Comparison of ENCODE assay signal across 28 mouse cellular contexts in the genomic region with DNA sequence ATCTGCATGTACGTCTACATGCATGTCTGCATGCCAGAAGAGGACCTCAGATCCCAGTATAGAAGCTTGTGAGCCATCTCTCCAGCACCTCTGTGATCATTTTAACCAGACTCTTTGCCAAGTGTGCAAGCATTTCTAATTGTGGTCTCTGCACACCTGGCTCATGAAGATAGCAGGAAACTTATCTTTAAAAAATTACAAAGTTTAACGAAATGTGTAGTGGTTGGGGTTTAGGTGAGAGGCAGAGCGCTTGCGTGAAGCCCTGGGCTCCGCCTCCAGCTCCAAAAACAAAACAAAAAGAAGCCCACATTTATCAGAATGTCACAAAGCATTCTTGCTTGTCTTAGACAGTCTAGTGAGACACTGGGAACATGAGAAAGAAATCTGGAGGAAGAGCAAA.
DNase-seq lines count a peak whose midpoint lies in the region; ATAC-seq lines count a peak whose summit lies in the region.
"Had no signal": no experiment of that assay in that cellular context is flagged by ENCODE, and none has a peak within 500 bp of the region (broad histone marks: within the 10 kb centered on the region; RNA-seq: fewer than 3 reads in every experiment).

No protein-coding gene starts in this region.

- H3K4me1 ChIP-seq in midbrain, embryonic 11.5 days (ENCODE audit: control insufficient read depth, insufficient read depth, low read length): peaks cover 8% of the 10 kb centered on the region; the same call in 1 of the 2 replicates
- H3K4me1 ChIP-seq in midbrain, embryonic 15.5 days: peaks cover 5% of the 10 kb centered on the region
- H3K4me1 ChIP-seq: embryonic facial prominence, embryonic 15.5 days; heart, embryonic 15.5 days had no signal

- H3K9ac ChIP-seq in midbrain, embryonic 11.5 days (ENCODE audit: low read length): no peak overlapping the region
- no peak overlapping the region for H3K9ac ChIP-seq in midbrain, embryonic 15.5 days
- H3K9ac ChIP-seq: embryonic facial prominence, embryonic 12.5 days; embryonic facial prominence, embryonic 15.5 days; forebrain, postnatal 0 days; heart, embryonic 12.5 days; heart, embryonic 15.5 days; hindbrain, embryonic 14.5 days had no signal

- no peaks in the 10 kb centered on the region for H3K9me3 ChIP-seq in midbrain, embryonic 11.5 days (ENCODE audit: control insufficient read depth, low read length)
- H3K9me3 ChIP-seq in midbrain, embryonic 15.5 days: no peaks in the 10 kb centered on the region
- H3K9me3 ChIP-seq: embryonic facial prominence, embryonic 12.5 days; embryonic facial prominence, embryonic 15.5 days; G1E; heart, embryonic 15.5 days had no signal

- no peak overlapping the region for H3K27ac ChIP-seq in midbrain, embryonic 11.5 days (ENCODE audit: low read depth, low read length)
- no peak overlapping the region for H3K27ac ChIP-seq in midbrain, embryonic 15.5 days
- H3K27ac ChIP-seq: embryonic facial prominence, embryonic 12.5 days; embryonic facial prominence, embryonic 15.5 days; gastrocnemius, adult 2 months; heart, embryonic 15.5 days; hindbrain, embryonic 14.5 days; hindbrain, postnatal 0 days had no signal

- no peak for ATAC-seq in midbrain, embryonic 11.5 days (ENCODE audit: low FRiP score)
- no peak for ATAC-seq in midbrain, embryonic 15.5 days (replicated peaks)
- peak; percentile 78 for ATAC-seq in megakaryocyte-erythroid progenitor cell, adult 5-6 weeks (replicated peaks; ENCODE audit: low FRiP score, low TSS enrichment, poor library complexity, severe bottlenecking)
- ATAC-seq: forebrain, embryonic 14.5 days; forebrain, postnatal 0 days; hindbrain, postnatal 0 days; inflammation-experienced regulatory T-cells, adult 6 months had no signal

- no peak overlapping the region for H3K4me3 ChIP-seq in midbrain, embryonic 11.5 days (ENCODE audit: low read depth, low read length)
- H3K4me3 ChIP-seq in midbrain, embryonic 15.5 days: no peak overlapping the region
- H3K4me3 ChIP-seq: embryonic facial prominence, embryonic 12.5 days; embryonic facial prominence, embryonic 15.5 days; gastrocnemius, adult 2 months; heart, embryonic 12.5 days; heart, embryonic 15.5 days had no signal

- no peaks in the 10 kb centered on the region for H3K27me3 ChIP-seq in midbrain, embryonic 11.5 days (ENCODE audit: control insufficient read depth, insufficient read depth, low read length)
- no peaks in the 10 kb centered on the region for H3K27me3 ChIP-seq in midbrain, embryonic 15.5 days (replicated peaks)
- H3K27me3 ChIP-seq: CH12.LX; embryonic facial prominence, embryonic 12.5 days; embryonic facial prominence, embryonic 15.5 days; heart, embryonic 12.5 days; heart, embryonic 15.5 days had no signal

- H3K36me3 ChIP-seq in midbrain, embryonic 11.5 days (ENCODE audit: control insufficient read depth, insufficient read depth, low read length): no peaks in the 10 kb centered on the region
- H3K36me3 ChIP-seq in midbrain, embryonic 15.5 days (replicated peaks): peaks cover 7% of the 10 kb centered on the region; the same call in 1 of the 2 replicates
- H3K36me3 ChIP-seq: embryonic facial prominence, embryonic 12.5 days; heart, embryonic 15.5 days had no signal

- peak; percentile 17 for DNase-seq in midbrain, embryonic 11.5 days (ENCODE audit: low spot score, missing footprints)
- DNase-seq in thymus, postnatal 4 days: peak; percentile 39
- no peak for DNase-seq in thymus, postnatal 14 days
- DNase-seq in adrenal gland, adult 8-10 months: no peak
- DNase-seq: adrenal gland, adult 2 months; adrenal gland, postnatal 25 days; B cell, adult 2 months; cerebellum, adult 18-20 months; cerebellum, adult 9-10 months; cerebellum, postnatal 14 days; forebrain, postnatal 0 days; gastrocnemius, adult 2 months; gastrocnemius, postnatal 14 days; heart, adult 11 months; heart, postnatal 14 days; heart, postnatal 4 days had no signal

- WGBS in midbrain, embryonic 11.5 days: 87% methylated on average over 5 of the region's 5 CpGs
- WGBS in midbrain, embryonic 15.5 days: 93% methylated on average over 5 of the region's 5 CpGs

- no peak overlapping the region for H3K4me2 ChIP-seq in midbrain, embryonic 11.5 days
- no peak overlapping the region for H3K4me2 ChIP-seq in midbrain, embryonic 15.5 days
- H3K4me2 ChIP-seq: embryonic facial prominence, embryonic 12.5 days; embryonic facial prominence, embryonic 15.5 days; heart, embryonic 12.5 days; heart, embryonic 15.5 days; hindbrain, embryonic 14.5 days had no signal

Comparison
In these comparisons a context has a peak if more than half of its experiments do, and no peak if none do; other contexts are left out.
1. DNase-seq: peak in midbrain, embryonic 11.5 days (single experiment) and thymus, postnatal 4 days (single experiment); none in thymus, postnatal 14 days (single experiment) and adrenal gland, adult 8-10 months (single experiment).